Mouse (Mus musculus) ovary, postnatal 14 days (tissue): ENCODE measurements around the gene Zfp449.

Source experiments
- DNase-seq: peaks from one replicate; pipeline ENCODE4 v3.0.0; 2022; ENCODE audit warnings: low spot score

Zfp449 gene

GRCm38 (mm10) chrX:56346176-56346931 lies at the start of gene Zfp449:
Gene Zfp449 (plus strand): TSS chrX:56346400.
- peak; percentile 62 for DNase-seq

GRCm38 (mm10) chrX:56307597-56307996 lies 38.6 kb upstream of the Zfp449 start:
- no peak for DNase-seq

- DNase-seq: no peak
Measured at GRCm38 (mm10) chrX:56312813-56313212, 33.4 kb upstream of the Zfp449 start.

- DNase-seq: no peak
Measured at GRCm38 (mm10) chrX:56322096-56322495, 24.1 kb upstream of the Zfp449 start.

- no peak for DNase-seq
Measured at GRCm38 (mm10) chrX:56322731-56323130, 23.5 kb upstream of the Zfp449 start.

- no peak for DNase-seq
Measured at GRCm38 (mm10) chrX:56332046-56332445, 14.2 kb upstream of the Zfp449 start.

- DNase-seq: peak; percentile 2
Measured at GRCm38 (mm10) chrX:56340305-56340704, 5.9 kb upstream of the Zfp449 start.

GRCm38 (mm10) chrX:56342921-56343320 lies 3.3 kb upstream of the Zfp449 start:
- DNase-seq: no peak

GRCm38 (mm10) chrX:56346932-56347253 lies 693 bp downstream of the Zfp449 start:
- peak; percentile 17 for DNase-seq

- DNase-seq: peak; percentile 11
Measured at GRCm38 (mm10) chrX:56374431-56375128, 28.4 kb downstream of the Zfp449 start, which contains the start of gene Smim10l2a. Gene Smim10l2a (plus strand): TSS chrX:56374586.

GRCm38 (mm10) chrX:56380852-56381251 lies 34.7 kb downstream of the Zfp449 start:
- no peak for DNase-seq

- no peak for DNase-seq
Measured at GRCm38 (mm10) chrX:56384142-56384541, 37.9 kb downstream of the Zfp449 start.

GRCm38 (mm10) chrX:56404646-56405045 lies 58.4 kb downstream of the Zfp449 start:
- no peak for DNase-seq

- no peak for DNase-seq
Measured at GRCm38 (mm10) chrX:56405482-56405881, 59.3 kb downstream of the Zfp449 start.

- DNase-seq: no peak
Measured at GRCm38 (mm10) chrX:56406128-56406527, 59.9 kb downstream of the Zfp449 start.
